Mouse (Mus musculus) 3134 (cell line): ENCODE measurements around the gene Pomgnt2.

Source experiments
- DNase-seq: peaks from one replicate; pipeline ENCODE4 v3.0.0-alpha.2; 2011; ENCODE audit warnings: low spot score; ENCODE audit not compliant: insufficient read length; ENCODE audit errors: extremely low read depth

The Pomgnt2 gene

DNA sequence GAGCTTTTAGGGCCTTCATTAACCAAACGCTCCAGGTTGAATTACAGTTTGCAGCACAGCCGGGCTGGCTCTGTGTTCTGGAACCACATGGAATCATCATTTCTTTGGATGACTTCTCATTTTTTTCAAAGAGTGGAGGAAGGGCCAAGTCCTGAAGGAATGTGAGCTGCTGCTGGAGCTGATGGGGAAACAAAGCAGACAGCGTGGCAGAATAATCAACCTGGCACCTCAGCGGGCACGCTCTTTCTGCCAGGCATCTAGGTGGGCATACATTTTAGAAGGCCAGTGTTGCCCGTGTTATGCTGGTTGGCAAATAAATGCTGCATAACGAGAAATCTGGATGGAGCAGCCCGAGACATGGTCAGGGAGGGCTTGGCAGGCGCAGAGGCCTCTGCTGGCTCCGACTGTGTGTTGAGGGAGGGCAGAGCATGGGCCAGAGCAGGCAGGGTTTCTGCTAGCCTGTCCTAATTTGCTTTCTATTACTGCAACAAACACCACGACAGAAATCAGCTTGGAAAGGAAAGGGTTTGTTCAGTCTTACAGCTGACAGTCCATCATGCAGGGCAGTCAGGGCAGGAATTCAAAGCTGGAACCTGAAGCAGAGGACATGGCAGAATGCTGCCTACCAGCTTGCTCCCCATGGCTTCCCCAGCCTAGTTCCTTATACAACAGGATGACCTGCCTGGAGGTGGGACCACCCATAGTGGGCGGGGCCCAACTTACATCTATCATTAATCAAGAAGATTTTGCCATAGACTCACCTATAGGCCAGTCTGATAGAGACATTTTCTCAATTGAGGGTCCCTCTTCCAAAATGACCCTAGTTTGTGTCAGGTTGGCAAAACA is 22.5 kb downstream of the Pomgnt2 start:
- no peak for DNase-seq

DNA sequence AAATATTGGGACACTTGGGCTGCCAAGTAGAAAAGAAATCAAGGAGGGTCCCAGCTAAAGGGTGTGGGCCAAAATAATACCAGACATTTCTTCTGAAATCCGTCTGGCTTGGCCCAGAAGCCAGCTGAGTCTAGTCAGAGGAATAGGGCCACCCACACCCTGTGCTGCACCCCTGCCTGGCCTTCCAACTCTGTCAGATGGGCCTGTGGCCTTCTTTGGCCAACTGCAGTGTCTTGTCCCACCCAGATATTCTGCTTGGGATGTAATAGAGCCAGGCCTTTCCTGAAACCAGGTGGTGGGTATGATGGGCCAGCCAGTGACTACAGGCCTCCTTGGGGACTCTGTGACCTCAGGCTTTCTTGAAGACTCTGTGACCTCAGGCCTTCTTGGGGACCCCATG is 23.7 kb downstream of the Pomgnt2 start:
- DNase-seq = no peak

DNA sequence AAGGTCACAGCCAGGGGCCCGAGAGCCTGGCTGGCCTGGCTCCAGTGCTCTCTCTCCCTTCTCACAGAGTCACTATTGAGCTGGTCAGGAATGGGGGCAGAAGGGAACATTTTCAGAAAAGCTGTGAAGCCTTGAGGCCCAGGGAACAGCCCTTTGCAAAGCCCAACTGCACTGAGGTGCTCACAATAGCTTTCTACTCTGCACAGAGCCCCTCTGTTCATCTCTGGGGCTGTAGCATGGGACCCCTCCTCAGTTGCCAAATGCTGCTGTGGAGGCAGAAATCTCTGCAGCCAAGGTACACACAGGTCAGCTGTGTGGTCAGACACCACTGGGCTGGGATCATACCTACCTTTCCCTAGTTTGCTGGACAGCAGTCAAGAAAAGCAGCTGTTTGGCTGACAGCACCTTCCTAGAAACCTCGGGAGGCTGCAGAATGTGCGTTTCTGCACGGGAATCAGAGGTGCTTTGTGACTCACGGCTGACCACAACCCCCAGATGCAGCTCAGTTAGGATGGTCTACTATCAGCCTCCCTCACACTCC is 27.0 kb downstream of the Pomgnt2 start:
- no peak for DNase-seq

DNA sequence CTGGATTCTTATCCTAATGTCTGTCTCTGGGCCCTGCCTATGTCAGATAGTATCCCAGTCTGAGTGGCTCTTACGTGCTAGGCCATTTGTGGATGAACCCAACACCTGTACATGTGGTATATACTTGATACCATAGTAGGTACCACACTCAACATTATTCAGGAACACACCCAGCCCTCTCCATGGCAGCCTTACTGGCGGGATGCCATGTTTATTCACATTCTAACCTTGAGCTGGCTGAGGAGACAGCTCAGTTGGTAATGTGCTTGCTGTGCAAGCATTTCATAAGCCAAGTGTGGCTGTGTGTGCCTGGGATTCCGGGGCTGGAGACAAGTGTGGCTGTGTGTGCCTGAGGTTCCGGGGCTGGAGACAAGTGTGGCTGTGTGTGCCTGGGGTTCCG is 28.7 kb downstream of the Pomgnt2 start:
- no peak for DNase-seq

DNA sequence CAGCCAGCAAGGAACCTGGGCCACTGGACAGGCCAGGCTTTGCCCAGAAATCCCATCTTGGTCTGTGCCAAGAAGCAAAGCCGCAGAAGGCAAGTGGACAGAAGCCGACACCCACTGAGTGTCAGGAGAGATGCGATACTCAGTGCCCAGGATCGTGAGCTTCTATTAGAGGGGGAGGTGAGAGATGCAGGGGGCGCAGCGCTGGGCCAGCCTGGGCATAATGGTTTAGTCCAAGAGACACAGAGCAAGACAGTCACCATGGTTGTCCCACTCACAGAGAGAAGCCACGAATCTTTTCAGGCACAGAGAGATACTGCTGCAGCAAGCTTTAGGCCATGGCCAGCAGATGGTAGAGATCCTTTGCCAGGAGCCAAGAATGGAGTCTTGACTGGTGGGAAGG is 32.0 kb downstream of the Pomgnt2 start:
- DNase-seq = no peak

DNA sequence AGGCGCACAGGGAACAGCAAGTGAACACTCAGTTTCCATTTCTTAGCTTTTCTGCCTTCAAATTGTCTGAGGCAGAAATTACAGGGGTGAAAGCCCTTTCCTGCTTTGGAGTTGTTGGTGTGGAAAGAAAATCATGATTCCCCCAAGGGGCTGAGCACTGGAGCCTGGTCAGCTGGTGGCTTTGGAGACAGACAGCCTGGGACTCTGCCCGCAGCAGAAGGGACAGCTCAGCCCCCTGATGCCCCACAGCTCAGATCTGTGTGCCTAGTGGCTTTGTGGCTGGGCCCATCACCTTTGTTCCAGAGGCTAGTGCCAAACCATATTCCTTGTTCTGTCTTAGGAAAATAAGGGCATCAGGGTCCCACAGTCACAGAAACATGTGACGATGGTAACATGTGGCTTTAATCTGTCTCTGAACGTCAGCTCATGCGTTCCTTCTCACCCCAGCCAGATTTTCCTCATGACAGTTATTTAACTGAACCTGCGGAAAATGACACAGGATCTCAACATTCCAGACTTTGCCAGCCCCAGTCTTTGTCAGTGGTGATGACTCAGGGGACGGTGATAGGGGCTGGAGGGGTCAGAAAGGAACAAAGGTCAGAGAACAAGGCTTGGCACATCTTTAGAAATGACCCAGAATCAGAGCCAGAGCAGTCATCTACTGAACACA is 36.8 kb downstream of the Pomgnt2 start:
- no peak for DNase-seq

DNA sequence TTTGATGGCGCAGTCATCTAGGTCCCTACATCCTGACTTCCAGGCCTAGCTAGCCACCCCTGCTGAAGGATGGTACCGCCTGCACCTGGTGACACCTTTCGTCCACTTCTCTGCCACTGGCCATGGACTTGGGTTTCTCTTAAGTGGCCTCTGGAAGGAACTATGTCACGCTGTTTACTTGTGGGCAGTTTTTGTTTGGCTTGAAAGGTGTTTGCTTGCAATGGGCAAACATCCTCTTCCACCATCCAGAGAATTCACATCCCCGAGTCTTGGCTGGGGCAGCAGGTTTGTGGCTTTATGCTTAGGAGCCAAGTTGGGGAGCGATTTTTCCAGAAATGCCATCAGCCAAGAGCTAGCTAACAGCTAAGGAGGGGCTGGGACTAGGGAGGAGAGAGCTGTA is 44.3 kb downstream of the Pomgnt2 start:
- DNase-seq = no peak

DNA sequence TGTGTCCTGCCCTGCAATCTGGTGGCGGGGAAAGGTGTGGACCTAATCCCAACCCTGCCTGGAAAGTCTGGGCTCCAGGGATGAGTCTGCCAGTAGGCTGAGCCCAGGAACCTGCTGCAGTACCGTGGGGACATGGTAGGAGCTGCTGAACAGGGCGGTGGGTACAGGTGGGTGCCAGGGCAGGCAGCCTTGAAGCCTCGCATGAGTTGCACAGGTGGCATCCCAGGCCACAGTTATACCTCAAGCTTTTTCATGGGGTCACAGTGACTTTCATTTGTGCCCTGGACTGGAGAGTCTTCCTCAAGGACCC is 45.8 kb downstream of the Pomgnt2 start:
- no peak for DNase-seq

DNA sequence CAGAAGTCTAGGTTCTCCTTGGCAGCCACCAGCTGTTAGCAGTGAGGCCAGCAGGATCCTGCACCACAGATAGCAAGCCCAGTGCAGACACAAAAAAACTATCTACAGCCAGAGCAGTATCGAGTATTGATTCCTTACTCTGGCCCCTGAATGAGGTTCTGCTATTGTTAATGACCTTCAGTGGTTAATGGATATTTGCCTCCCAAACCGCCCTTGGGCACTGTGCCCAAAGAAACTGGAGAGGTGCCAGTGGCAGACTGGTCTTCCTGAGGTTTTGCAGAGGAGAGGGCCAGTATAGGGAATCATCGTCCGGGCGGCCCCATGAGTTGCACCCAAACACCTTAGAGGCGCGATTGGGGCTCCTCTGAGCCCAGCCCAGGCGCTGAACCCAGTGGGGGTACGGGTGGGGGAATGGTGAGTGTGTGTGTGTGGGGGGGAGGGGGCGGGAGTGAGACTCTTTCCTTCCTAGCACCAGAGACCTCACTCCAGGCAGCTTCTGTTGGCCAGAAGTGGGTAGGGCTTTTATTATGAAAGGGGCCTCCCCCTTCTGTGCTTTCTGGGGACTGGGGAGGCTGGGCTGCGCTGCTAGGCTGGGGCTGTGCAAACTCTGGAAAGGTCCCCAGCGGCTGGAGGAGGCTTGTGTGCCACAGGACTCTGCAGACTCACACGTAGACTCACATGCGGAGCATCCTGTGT is 46.3 kb downstream of the Pomgnt2 start, which contains the start of gene Fam198a:
Gene Fam198a (plus strand): TSS at position 571 of the 696 bp plus-strand sequence.
- no peak for DNase-seq

DNA sequence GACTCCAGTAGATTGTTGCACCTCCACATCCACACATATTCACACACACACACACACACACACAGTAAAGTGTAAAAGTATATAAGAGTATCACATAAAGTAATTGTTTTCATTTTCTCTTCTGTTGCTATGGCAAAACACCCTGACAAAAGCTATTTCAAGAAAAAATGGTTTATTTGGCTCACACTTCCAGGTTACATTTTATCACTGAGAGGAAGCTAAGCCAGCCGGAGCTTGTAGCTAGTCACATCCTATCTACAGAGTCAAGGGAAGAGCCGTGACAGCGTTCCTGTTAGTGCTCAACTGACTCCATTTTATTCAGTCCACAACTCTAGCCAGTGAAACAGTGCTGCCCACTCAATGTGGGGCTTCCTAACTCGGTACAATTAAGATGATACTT is 48.5 kb downstream of the Pomgnt2 start:
- DNase-seq = no peak

DNA sequence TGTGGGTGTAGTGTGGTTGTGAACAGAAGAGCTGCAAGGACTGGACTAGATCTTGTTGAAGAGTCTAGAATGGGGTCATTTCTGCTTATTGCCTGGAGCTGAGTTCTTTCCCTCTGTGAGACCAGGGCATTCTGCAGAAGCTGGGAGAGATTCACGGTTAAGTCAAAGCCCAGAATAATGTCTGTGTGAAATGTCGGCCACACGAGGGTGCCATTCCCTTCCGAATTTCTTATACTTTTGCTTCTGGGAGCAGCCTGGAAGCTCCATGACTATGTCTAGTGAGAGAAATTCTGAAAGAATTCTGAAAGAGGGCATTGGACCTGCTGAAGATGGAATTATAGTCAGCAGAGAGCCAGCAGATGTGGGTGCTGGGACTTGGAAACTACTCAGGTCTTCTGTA is 49.1 kb downstream of the Pomgnt2 start:
- no peak for DNase-seq

DNA sequence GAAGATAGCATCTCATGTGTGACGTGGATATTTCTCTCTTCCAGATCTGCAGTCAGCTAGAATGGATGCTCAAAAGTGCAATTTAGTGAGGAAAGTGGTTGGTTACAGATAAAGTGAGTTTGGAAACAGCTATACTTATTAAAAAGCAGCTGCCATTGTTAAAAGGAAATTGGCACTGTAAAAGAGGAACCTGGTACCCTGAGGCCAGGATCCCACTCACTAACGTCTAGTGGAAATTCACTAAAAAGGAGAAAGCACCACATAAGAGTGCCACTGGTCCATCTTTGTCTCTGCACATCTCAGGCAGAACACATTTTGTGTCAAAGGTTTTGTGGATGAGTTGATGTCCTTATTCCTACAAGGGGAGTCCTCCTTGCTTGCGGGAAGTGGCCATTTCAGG is 53.3 kb downstream of the Pomgnt2 start:
- DNase-seq = no peak

DNA sequence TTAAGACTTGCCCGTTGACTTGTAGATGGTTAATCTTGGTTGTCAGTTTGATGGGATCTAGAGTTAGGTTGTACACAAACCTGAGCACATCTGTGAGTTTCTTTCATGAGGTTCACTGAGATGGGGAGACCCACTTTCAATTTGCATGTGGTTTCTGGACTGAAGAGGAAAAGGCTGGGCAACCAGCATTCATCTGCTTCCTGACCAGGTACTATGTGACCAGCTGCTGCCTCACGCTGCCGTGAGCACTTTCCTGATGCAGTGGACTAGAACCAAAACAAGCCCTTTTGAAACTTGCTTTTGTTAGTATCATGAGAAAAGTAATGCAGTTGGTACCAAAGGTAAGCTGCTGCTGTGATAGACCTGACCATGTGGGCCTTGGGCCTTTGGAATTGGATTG is 53.9 kb downstream of the Pomgnt2 start:
- no peak for DNase-seq

DNA sequence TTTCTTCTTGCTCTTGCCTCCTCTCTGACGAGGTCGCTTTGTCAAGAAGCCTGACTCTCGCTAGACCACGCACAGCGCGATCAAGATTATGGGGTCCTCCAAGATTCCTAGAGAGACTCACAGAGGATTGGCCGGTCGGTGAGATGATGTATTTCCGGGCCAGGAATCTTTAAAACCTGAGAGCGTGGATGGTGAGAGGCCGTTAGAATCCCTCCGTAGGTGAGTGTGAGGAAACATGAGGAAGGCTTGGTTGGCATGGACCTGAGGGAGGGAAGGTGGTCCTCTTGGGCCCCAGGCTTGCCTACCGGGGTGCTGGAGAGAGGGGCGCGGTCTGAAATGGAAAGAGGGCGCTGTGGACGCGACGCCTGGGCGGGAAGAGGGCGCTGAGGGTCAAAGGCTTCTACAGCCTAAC is 59.0 kb downstream of the Pomgnt2 start:
- no peak for DNase-seq

DNA sequence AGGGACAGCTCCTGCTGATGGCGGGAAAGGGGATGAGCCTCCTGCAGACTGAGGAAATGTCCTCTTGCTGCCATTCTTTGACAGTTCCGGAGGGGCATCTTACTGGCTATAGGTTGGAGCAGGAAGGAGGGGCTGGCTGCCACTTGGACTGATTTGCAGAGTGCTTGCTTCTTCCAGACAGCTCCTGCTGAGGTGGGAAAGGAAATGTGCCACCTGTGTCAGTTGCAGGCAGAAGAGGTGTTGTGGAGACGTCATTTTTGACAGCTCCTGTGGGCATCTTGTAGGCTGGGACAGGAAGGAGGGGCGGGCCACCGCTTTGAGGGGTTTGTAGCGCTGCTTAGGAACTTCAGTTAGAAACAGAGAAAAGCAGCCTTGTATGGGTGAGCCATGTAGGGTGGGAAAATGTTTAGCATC is 59.5 kb downstream of the Pomgnt2 start:
- DNase-seq = no peak

DNA sequence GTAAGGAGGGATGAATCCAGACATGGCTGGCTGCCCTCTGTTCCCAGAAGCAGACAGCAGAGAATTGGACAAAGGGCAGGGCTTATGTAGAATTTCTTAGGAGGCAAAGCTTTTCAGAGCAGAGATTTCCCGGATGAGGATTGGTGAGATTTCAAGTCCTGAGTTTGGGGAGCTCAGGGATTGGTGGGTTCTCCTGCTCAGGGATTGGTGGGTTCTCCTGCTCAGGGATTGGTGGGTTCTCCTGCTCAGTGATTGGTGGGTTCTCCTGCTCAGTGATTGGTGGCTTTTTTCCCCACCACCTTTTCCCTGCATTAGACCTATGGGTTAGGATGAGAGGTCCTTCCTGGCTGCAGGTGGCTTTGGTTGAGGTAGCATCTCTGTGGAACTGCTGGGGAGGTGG is 60.0 kb downstream of the Pomgnt2 start:
- no peak for DNase-seq

DNA sequence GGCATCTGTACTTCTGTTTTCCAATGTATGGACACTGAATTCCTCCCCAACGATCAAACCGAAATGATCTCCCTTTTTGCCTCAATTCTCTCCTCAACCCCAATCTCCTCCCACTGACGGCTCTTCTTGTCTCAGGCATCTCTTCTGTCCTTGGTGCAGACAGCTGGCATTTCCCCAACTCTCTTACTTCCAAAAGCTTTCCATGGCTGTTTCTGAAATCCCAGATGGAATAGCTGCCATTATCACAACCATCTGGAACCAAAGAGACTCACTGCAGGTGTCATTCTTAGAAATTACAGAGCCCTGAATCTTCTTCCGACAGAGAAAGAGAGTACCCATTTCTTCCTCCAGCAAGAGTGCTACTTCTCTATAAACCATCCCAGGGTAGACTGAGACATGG is 62.1 kb downstream of the Pomgnt2 start:
- no peak for DNase-seq
